35 mouse cellular contexts compared by ENCODE assay signal in the genomic region with DNA sequence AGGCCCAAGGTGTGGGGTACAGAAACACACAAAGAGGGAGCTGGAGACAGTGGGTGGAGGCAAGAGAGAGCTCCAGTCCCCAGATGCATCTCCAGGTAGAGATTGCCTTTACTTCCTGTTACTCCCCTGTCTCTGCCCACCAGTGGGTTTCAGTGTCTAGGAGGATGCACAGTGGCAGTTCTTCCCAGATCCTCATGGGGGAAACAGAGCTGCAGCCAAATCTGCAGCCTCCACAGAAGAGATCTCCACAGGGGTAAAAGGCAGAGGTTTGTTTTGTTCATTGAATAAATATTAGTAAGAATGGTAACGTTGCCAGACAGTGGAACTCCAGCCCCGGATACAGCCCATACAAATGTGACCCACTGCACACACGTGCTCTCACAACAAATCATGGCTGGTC. TPM values are rescaled to one million over a fixed set of nuclear protein-coding genes. Genes with fewer than 3 reads are reported as not detected.
DNase-seq lines count a peak whose midpoint lies in the region; ATAC-seq and TF ChIP-seq lines count a peak whose summit lies in the region.
"Had no signal": no experiment of that assay in that cellular context is flagged by ENCODE, and none has a peak within 500 bp of the region (broad histone marks: within the 10 kb centered on the region; RNA-seq: fewer than 3 reads in every experiment).

No protein-coding gene starts in this region.

- no peaks in the 10 kb centered on the region for H3K27me3 ChIP-seq in hindbrain, postnatal 0 days (ENCODE audit: insufficient read depth, low read length)
- H3K27me3 ChIP-seq in hindbrain, embryonic 14.5 days (ENCODE audit: control insufficient read depth, insufficient read depth, low read length): no peaks in the 10 kb centered on the region
- no peaks in the 10 kb centered on the region for H3K27me3 ChIP-seq in lung, embryonic 14.5 days (ENCODE audit: insufficient read depth, low read length)
- no peaks in the 10 kb centered on the region for H3K27me3 ChIP-seq in midbrain, postnatal 0 days (ENCODE audit: insufficient read depth, low read length)
- H3K27me3 ChIP-seq in midbrain, embryonic 13.5 days: no peaks in the 10 kb centered on the region
- H3K27me3 ChIP-seq: forebrain, embryonic 12.5 days; heart, embryonic 13.5 days; limb, embryonic 12.5 days; liver, embryonic 15.5 days; megakaryocyte, embryonic 14.5 days; stomach, embryonic 15.5 days had no signal

- H3K4me1 ChIP-seq in hindbrain, postnatal 0 days (ENCODE audit: insufficient read depth, low read length): no peaks in the 10 kb centered on the region
- no peaks in the 10 kb centered on the region for H3K4me1 ChIP-seq in hindbrain, embryonic 14.5 days (replicated peaks; ENCODE audit: control insufficient read depth, insufficient read depth, low read length)
- H3K4me1 ChIP-seq in lung, embryonic 14.5 days (ENCODE audit: insufficient read depth): no peaks in the 10 kb centered on the region
- no peaks in the 10 kb centered on the region for H3K4me1 ChIP-seq in lung, adult 2 months (ENCODE audit: control insufficient read depth, insufficient read depth, low read length)
- H3K4me1 ChIP-seq in midbrain, postnatal 0 days (ENCODE audit: insufficient read depth, low read length): no peaks in the 10 kb centered on the region
- peaks cover 8% of the 10 kb centered on the region for H3K4me1 ChIP-seq in midbrain, embryonic 13.5 days (replicated peaks)
- H3K4me1 ChIP-seq: forebrain, embryonic 12.5 days; limb, embryonic 12.5 days; stomach, embryonic 15.5 days had no signal

- no peak for ATAC-seq in hindbrain, postnatal 0 days
- no peak for ATAC-seq in hindbrain, embryonic 14.5 days (ENCODE audit: low FRiP score)
- ATAC-seq in lung, embryonic 14.5 days (ENCODE audit: insufficient read depth): no peak
- ATAC-seq in midbrain, postnatal 0 days (ENCODE audit: low FRiP score): no peak
- ATAC-seq in midbrain, embryonic 13.5 days: no peak

- H3K27ac ChIP-seq in hindbrain, postnatal 0 days: no peak overlapping the region
- no peak overlapping the region for H3K27ac ChIP-seq in hindbrain, embryonic 14.5 days
- no peak overlapping the region for H3K27ac ChIP-seq in lung, embryonic 14.5 days (ENCODE audit: low read depth)
- no peak overlapping the region for H3K27ac ChIP-seq in midbrain, postnatal 0 days (ENCODE audit: low read depth, low read length)
- H3K27ac ChIP-seq in midbrain, embryonic 13.5 days: no peak overlapping the region
- H3K27ac ChIP-seq: forebrain, embryonic 12.5 days; heart, embryonic 13.5 days; limb, embryonic 12.5 days; liver, embryonic 15.5 days had no signal

- H3K4me3 ChIP-seq in hindbrain, postnatal 0 days (ENCODE audit: low read length): no peak overlapping the region
- no peak overlapping the region for H3K4me3 ChIP-seq in hindbrain, embryonic 14.5 days (replicated peaks; ENCODE audit: low read length)
- H3K4me3 ChIP-seq in lung, embryonic 14.5 days (ENCODE audit: low read depth, low read length): no peak overlapping the region
- H3K4me3 ChIP-seq in lung, adult 2 months (replicated peaks; ENCODE audit: extremely low read depth, low read depth, low read length): no peak overlapping the region
- H3K4me3 ChIP-seq in midbrain, postnatal 0 days (ENCODE audit: low read depth, low read length): no peak overlapping the region
- H3K4me3 ChIP-seq in midbrain, embryonic 13.5 days (replicated peaks): no peak overlapping the region
- H3K4me3 ChIP-seq: erythroblast, embryonic 14.5 days; forebrain, embryonic 12.5 days; heart, embryonic 13.5 days; limb, embryonic 12.5 days; liver, embryonic 15.5 days; megakaryocyte, embryonic 14.5 days; stomach, embryonic 15.5 days had no signal

- H3K36me3 ChIP-seq in hindbrain, postnatal 0 days (ENCODE audit: insufficient read depth, low read length): peaks cover 8% of the 10 kb centered on the region; the same call in 1 of the 2 replicates
- H3K36me3 ChIP-seq in hindbrain, embryonic 14.5 days (replicated peaks; ENCODE audit: control insufficient read depth, insufficient read depth): peaks cover 15% of the 10 kb centered on the region
- peaks cover 3% of the 10 kb centered on the region; the same call in 1 of the 2 replicates for H3K36me3 ChIP-seq in lung, embryonic 14.5 days (ENCODE audit: insufficient read depth)
- peaks cover 12% of the 10 kb centered on the region for H3K36me3 ChIP-seq in midbrain, postnatal 0 days (ENCODE audit: insufficient read depth, low read length)
- peaks cover 29% of the 10 kb centered on the region for H3K36me3 ChIP-seq in midbrain, embryonic 13.5 days
- H3K36me3 ChIP-seq: liver, embryonic 15.5 days had no signal

- WGBS in hindbrain, postnatal 0 days: 62% methylated on average over 3 of the region's 3 CpGs
- 74% methylated on average over 3 of the region's 3 CpGs for WGBS in hindbrain, embryonic 14.5 days
- 39% methylated on average over 3 of the region's 3 CpGs for WGBS in lung, embryonic 14.5 days
- 41% methylated on average over 3 of the region's 3 CpGs for WGBS in lung, adult 2 months
- 75% methylated on average over 3 of the region's 3 CpGs for WGBS in midbrain, postnatal 0 days
- 85% methylated on average over 3 of the region's 3 CpGs for WGBS in midbrain, embryonic 13.5 days

- no peak overlapping the region for H3K9ac ChIP-seq in hindbrain, postnatal 0 days (replicated peaks; ENCODE audit: low read length)
- H3K9ac ChIP-seq in hindbrain, embryonic 14.5 days: no peak overlapping the region
- no peak overlapping the region for H3K9ac ChIP-seq in lung, embryonic 14.5 days
- H3K9ac ChIP-seq in midbrain, postnatal 0 days (replicated peaks; ENCODE audit: low read length, poor library complexity, severe bottlenecking): no peak overlapping the region
- no peak overlapping the region for H3K9ac ChIP-seq in midbrain, embryonic 13.5 days (replicated peaks)
- H3K9ac ChIP-seq: forebrain, embryonic 12.5 days; heart, embryonic 13.5 days; limb, embryonic 12.5 days; liver, embryonic 15.5 days; stomach, embryonic 15.5 days had no signal

- no peak for TF ChIP-seq POLR2A in lung, adult 2 months (IDR thresholded peaks at IDR 0.05; ENCODE audit: borderline replicate concordance, extremely low read depth, low read depth, low read length)

- no peak for DNase-seq in hindbrain, postnatal 0 days (ENCODE audit: low spot score)
- no peak for DNase-seq in hindbrain, embryonic 14.5 days (ENCODE audit: low spot score)
- peak; percentile 7 for DNase-seq in lung, embryonic 14.5 days
- DNase-seq in lung, adult 2 months: no peak
- no peak for DNase-seq in midbrain, postnatal 0 days (ENCODE audit: low spot score)
- no peak for DNase-seq in urinary bladder, postnatal 25 days (ENCODE audit: low spot score)
- DNase-seq: adrenal gland, postnatal 25 days; cerebellum, adult 2 months; cerebellum, postnatal 14 days; gastrocnemius, postnatal 10 days; heart, postnatal 10 days; kidney, adult 18-20 months; kidney, postnatal 4 days; layer of hippocampus, adult 9-11 months; midbrain, embryonic 14.5 days; right cerebral cortex, postnatal 25 days; thymus, adult 18-20 months; thymus, postnatal 25 days had no signal

- no peak overlapping the region for H3K4me2 ChIP-seq in hindbrain, postnatal 0 days (ENCODE audit: low read depth, low read length)
- no peak overlapping the region for H3K4me2 ChIP-seq in hindbrain, embryonic 14.5 days (replicated peaks)
- H3K4me2 ChIP-seq in lung, embryonic 14.5 days: no peak overlapping the region
- H3K4me2 ChIP-seq in midbrain, postnatal 0 days (ENCODE audit: low read depth, low read length, poor library complexity, severe bottlenecking): no peak overlapping the region
- H3K4me2 ChIP-seq in midbrain, embryonic 13.5 days (replicated peaks): no peak overlapping the region
- H3K4me2 ChIP-seq: forebrain, embryonic 12.5 days; heart, embryonic 13.5 days; limb, embryonic 12.5 days; liver, embryonic 15.5 days; stomach, embryonic 15.5 days had no signal

- no peaks in the 10 kb centered on the region for H3K9me3 ChIP-seq in hindbrain, postnatal 0 days (ENCODE audit: low read length)
- no peaks in the 10 kb centered on the region for H3K9me3 ChIP-seq in hindbrain, embryonic 14.5 days (ENCODE audit: control insufficient read depth, low read length)
- H3K9me3 ChIP-seq in lung, embryonic 14.5 days (ENCODE audit: low read depth, low read length): no peaks in the 10 kb centered on the region
- no peaks in the 10 kb centered on the region for H3K9me3 ChIP-seq in midbrain, postnatal 0 days (ENCODE audit: low read length)
- no peaks in the 10 kb centered on the region for H3K9me3 ChIP-seq in midbrain, embryonic 13.5 days
- H3K9me3 ChIP-seq: forebrain, embryonic 12.5 days; heart, embryonic 13.5 days; limb, embryonic 12.5 days; liver, embryonic 15.5 days; megakaryocyte, embryonic 14.5 days; stomach, embryonic 15.5 days had no signal

- peak; percentile 35 for TF ChIP-seq CTCF in hindbrain, postnatal 0 days (IDR thresholded peaks at IDR 0.05; ENCODE audit: low read depth)
- TF ChIP-seq CTCF in lung, embryonic 14.5 days (IDR thresholded peaks at IDR 0.05; ENCODE audit: low read depth): no peak
- no peak for TF ChIP-seq CTCF in lung, adult 2 months (IDR thresholded peaks at IDR 0.05; ENCODE audit: insufficient read depth, low read length)
- peak; percentile 42 for TF ChIP-seq CTCF in midbrain, postnatal 0 days (IDR thresholded peaks at IDR 0.05)

RNA-seq across cellular contexts. Expression of a gene that starts 8.8 kb away (rescaled TPM):
- 11.6 and 13.5 TPM in 2 replicates for total RNA-seq in hindbrain, postnatal 0 days (2014; rRNA removed)
- 7.2 and 8.8 TPM in 2 replicates for polyA plus RNA-seq in hindbrain, postnatal 0 days (2015; fragmentation: Nextera tagmentation; extraction: Ambion mirVana)
- polyA plus RNA-seq in hindbrain, embryonic 14.5 days (2014; fragmentation: Nextera tagmentation; extraction: Ambion mirVana): 11.8 and 13.6 TPM in 2 replicates
- polyA plus RNA-seq in lung, embryonic 14.5 days (2014; fragmentation: Nextera tagmentation; extraction: Ambion mirVana): 7.6 and 7.8 TPM in 2 replicates
- polyA plus RNA-seq in lung, adult 2 months (2012; rRNA removed): 6.7 and 7.2 TPM in 2 replicates
- total RNA-seq in midbrain, postnatal 0 days (2014; rRNA removed): 8.6 and 9.5 TPM in 2 replicates
- polyA plus RNA-seq in midbrain, postnatal 0 days (2015; fragmentation: Nextera tagmentation; extraction: Ambion mirVana): 8.6 and 9.5 TPM in 2 replicates
- polyA plus RNA-seq in midbrain, embryonic 13.5 days (2015; fragmentation: Nextera tagmentation; extraction: Ambion mirVana): 14.6 and 17.8 TPM in 2 replicates

RNA-seq across cellular contexts. Expression of a gene that starts 15.9 kb away (rescaled TPM):
- total RNA-seq in hindbrain, postnatal 0 days (2014; rRNA removed): 53.3 and 54.9 TPM in 2 replicates
- 29.3 and 30.2 TPM in 2 replicates for polyA plus RNA-seq in hindbrain, postnatal 0 days (2015; fragmentation: Nextera tagmentation; extraction: Ambion mirVana)
- polyA plus RNA-seq in hindbrain, embryonic 14.5 days (2014; fragmentation: Nextera tagmentation; extraction: Ambion mirVana): 23.1 and 25.7 TPM in 2 replicates
- 0.34 and 0.49 TPM in 2 replicates for polyA plus RNA-seq in lung, embryonic 14.5 days (2014; fragmentation: Nextera tagmentation; extraction: Ambion mirVana)
- polyA plus RNA-seq in lung, adult 2 months (2012; rRNA removed): 0.98 and 1.3 TPM in 2 replicates
- 51.7 and 57.1 TPM in 2 replicates for total RNA-seq in midbrain, postnatal 0 days (2014; rRNA removed)
- polyA plus RNA-seq in midbrain, postnatal 0 days (2015; fragmentation: Nextera tagmentation; extraction: Ambion mirVana): 28.5 and 30.2 TPM in 2 replicates
- 6.5 and 7.6 TPM in 2 replicates for polyA plus RNA-seq in midbrain, embryonic 13.5 days (2015; fragmentation: Nextera tagmentation; extraction: Ambion mirVana)
- polyA plus RNA-seq: erythroblast, embryonic 14.5 days had no signal

RNA-seq across cellular contexts. Expression of a gene that starts 16.9 kb away (rescaled TPM):
- not detected in 2 replicates for total RNA-seq in hindbrain, postnatal 0 days (2014; rRNA removed)
- polyA plus RNA-seq in hindbrain, postnatal 0 days (2015; fragmentation: Nextera tagmentation; extraction: Ambion mirVana): 0.54 TPM in 1 of 2 replicates, not detected in the other
- polyA plus RNA-seq in hindbrain, embryonic 14.5 days (2014; fragmentation: Nextera tagmentation; extraction: Ambion mirVana): 0.74 and 0.78 TPM in 2 replicates
- polyA plus RNA-seq in lung, embryonic 14.5 days (2014; fragmentation: Nextera tagmentation; extraction: Ambion mirVana): not detected in 2 replicates
- polyA plus RNA-seq in lung, adult 2 months (2012; rRNA removed): not detected in 2 replicates
- total RNA-seq in midbrain, postnatal 0 days (2014; rRNA removed): not detected in 2 replicates
- polyA plus RNA-seq in midbrain, postnatal 0 days (2015; fragmentation: Nextera tagmentation; extraction: Ambion mirVana): 0.75 and 1.7 TPM in 2 replicates
- polyA plus RNA-seq in midbrain, embryonic 13.5 days (2015; fragmentation: Nextera tagmentation; extraction: Ambion mirVana): 1.0 TPM in 1 of 2 replicates, not detected in the other
- total RNA-seq: adrenal gland, postnatal 25 days; left cerebral cortex, postnatal 25 days; liver, adult 2 months; neutrophil, adult 5-6 weeks had no signal
- polyA plus RNA-seq: cerebellum, adult 2 months; embryonic facial prominence, embryonic 14.5 days; erythroblast, embryonic 14.5 days; forebrain, embryonic 12.5 days; gonadal fat pad, adult 2 months; heart, embryonic 13.5 days; kidney, embryonic 16.5 days; limb, embryonic 12.5 days; liver, adult 2 months; liver, embryonic 15.5 days; midbrain, embryonic 14.5 days; neural tube, embryonic 11.5 days; stomach, embryonic 15.5 days had no signal

RNA-seq across cellular contexts. Expression of a gene that starts 17.0 kb away (rescaled TPM):
- total RNA-seq in hindbrain, postnatal 0 days (2014; rRNA removed): 83.1 and 86.9 TPM in 2 replicates
- 40.6 and 41.2 TPM in 2 replicates for polyA plus RNA-seq in hindbrain, postnatal 0 days (2015; fragmentation: Nextera tagmentation; extraction: Ambion mirVana)
- 37.4 and 41.7 TPM in 2 replicates for polyA plus RNA-seq in hindbrain, embryonic 14.5 days (2014; fragmentation: Nextera tagmentation; extraction: Ambion mirVana)
- polyA plus RNA-seq in lung, embryonic 14.5 days (2014; fragmentation: Nextera tagmentation; extraction: Ambion mirVana): 30.3 and 31.5 TPM in 2 replicates
- 34.2 and 42.7 TPM in 2 replicates for polyA plus RNA-seq in lung, adult 2 months (2012; rRNA removed)
- 76.5 and 91.5 TPM in 2 replicates for total RNA-seq in midbrain, postnatal 0 days (2014; rRNA removed)
- 41.2 and 42.8 TPM in 2 replicates for polyA plus RNA-seq in midbrain, postnatal 0 days (2015; fragmentation: Nextera tagmentation; extraction: Ambion mirVana)
- 44.6 and 47.2 TPM in 2 replicates for polyA plus RNA-seq in midbrain, embryonic 13.5 days (2015; fragmentation: Nextera tagmentation; extraction: Ambion mirVana)

RNA-seq across cellular contexts. Expression of a gene that starts 21.2 kb away (rescaled TPM):
- total RNA-seq in hindbrain, postnatal 0 days (2014; rRNA removed): not detected in 2 replicates
- polyA plus RNA-seq in hindbrain, postnatal 0 days (2015; fragmentation: Nextera tagmentation; extraction: Ambion mirVana): not detected in 2 replicates
- polyA plus RNA-seq in hindbrain, embryonic 14.5 days (2014; fragmentation: Nextera tagmentation; extraction: Ambion mirVana): not detected in 2 replicates
- polyA plus RNA-seq in lung, embryonic 14.5 days (2014; fragmentation: Nextera tagmentation; extraction: Ambion mirVana): not detected in 2 replicates
- not detected in 2 replicates for polyA plus RNA-seq in lung, adult 2 months (2012; rRNA removed)
- not detected in 2 replicates for total RNA-seq in midbrain, postnatal 0 days (2014; rRNA removed)
- not detected in 2 replicates for polyA plus RNA-seq in midbrain, postnatal 0 days (2015; fragmentation: Nextera tagmentation; extraction: Ambion mirVana)
- polyA plus RNA-seq in midbrain, embryonic 13.5 days (2015; fragmentation: Nextera tagmentation; extraction: Ambion mirVana): not detected in 2 replicates
- total RNA-seq: adrenal gland, postnatal 25 days; gastrocnemius, postnatal 10 days; heart, adult 8-10 months; heart, postnatal 10 days; hematopoietic stem cell, adult 5-6 weeks; left cerebral cortex, postnatal 25 days; liver, adult 2 months; neutrophil, adult 5-6 weeks had no signal
- polyA plus RNA-seq: cerebellum, adult 2 months; embryonic facial prominence, embryonic 14.5 days; erythroblast, embryonic 14.5 days; forebrain, embryonic 12.5 days; gonadal fat pad, adult 2 months; kidney, embryonic 16.5 days; limb, embryonic 12.5 days; liver, adult 2 months; liver, embryonic 15.5 days; midbrain, embryonic 14.5 days; neural tube, embryonic 11.5 days; stomach, embryonic 15.5 days had no signal

Comparison
In these comparisons a context has a peak if more than half of its experiments do, and no peak if none do; other contexts are left out.
1. CTCF ChIP-seq: peak in hindbrain, postnatal 0 days (single experiment) and midbrain, postnatal 0 days (single experiment); none in lung, embryonic 14.5 days (single experiment) and lung, adult 2 months (single experiment).